ENCODE assay signal across 34 mouse cellular contexts in genomic region chr17:24769146-24769545, GRCm38 (mm10). TPM values are rescaled to one million over a fixed set of nuclear protein-coding genes. Genes with fewer than 3 reads are reported as not detected.
DNase-seq lines count a peak whose midpoint lies in the region; ATAC-seq and TF ChIP-seq lines count a peak whose summit lies in the region.
"Had no signal": no experiment of that assay in that cellular context is flagged by ENCODE, and none has a peak within 500 bp of the region (broad histone marks: within the 10 kb centered on the region; RNA-seq: fewer than 3 reads in every experiment).

No protein-coding gene starts in this region.

- peaks cover 4% of the 10 kb centered on the region; the same call in 1 of the 2 replicates for H3K9me3 ChIP-seq in midbrain, embryonic 11.5 days (ENCODE audit: control insufficient read depth, low read length)
- H3K9me3 ChIP-seq in midbrain, embryonic 13.5 days = 0 out of 2 replicates have a peak, but pooled peaks cover 2% of the 10 kb centered on the region
- peaks cover 5% of the 10 kb centered on the region; the same call in 1 of the 2 replicates for H3K9me3 ChIP-seq in stomach, embryonic 16.5 days (replicated peaks; ENCODE audit: control insufficient read depth, low read length)
- H3K9me3 ChIP-seq: G1E; hindbrain, embryonic 10.5 days; hindbrain, embryonic 15.5 days; limb, embryonic 10.5 days; limb, embryonic 15.5 days; neural tube, embryonic 13.5 days had no signal

- no peak for ATAC-seq in midbrain, embryonic 11.5 days (ENCODE audit: low FRiP score)
- ATAC-seq in midbrain, embryonic 13.5 days = no peak
- ATAC-seq in stomach, embryonic 16.5 days (ENCODE audit: insufficient read depth, low FRiP score) = peak; percentile 64; the same call in 1 of the 2 replicates
- ATAC-seq: forebrain, embryonic 16.5 days; inflammation-experienced regulatory T-cells, adult 6 months had no signal

- no peaks in the 10 kb centered on the region for H3K27me3 ChIP-seq in midbrain, embryonic 11.5 days (ENCODE audit: control insufficient read depth, insufficient read depth, low read length)
- H3K27me3 ChIP-seq in midbrain, embryonic 13.5 days = peaks cover 6% of the 10 kb centered on the region; the same call in 1 of the 2 replicates
- no peaks in the 10 kb centered on the region for H3K27me3 ChIP-seq in stomach, embryonic 16.5 days (ENCODE audit: control insufficient read depth, insufficient read depth, low read length)
- H3K27me3 ChIP-seq: hindbrain, embryonic 15.5 days; limb, embryonic 15.5 days had no signal

- peak; percentile 34 to 40 for DNase-seq in lung, adult 18-20 months
- no peak for DNase-seq in lung, postnatal 14 days
- peak; percentile 56 for DNase-seq in midbrain, embryonic 11.5 days (ENCODE audit: low spot score, missing footprints)
- peak; percentile 5 for DNase-seq in brain, embryonic 14.5 days (ENCODE audit: low read depth)
- no peak for DNase-seq in adrenal gland, postnatal 14 days
- DNase-seq: adrenal gland, adult 8-10 months; cerebellum, adult 2 months; cerebellum, postnatal 14 days; gastrocnemius, adult 2 months; heart, postnatal 10 days; kidney, adult 11 months; kidney, postnatal 14 days; layer of hippocampus, adult 9-11 months; liver, embryonic 13.5 days; right cerebral cortex, postnatal 4 days; thymus, postnatal 14 days had no signal

- H3K27ac ChIP-seq in midbrain, embryonic 11.5 days (ENCODE audit: low read depth, low read length) = no peak overlapping the region
- no peak overlapping the region for H3K27ac ChIP-seq in midbrain, embryonic 13.5 days
- 0 out of 2 replicates have a peak overlapping the region, but pooled peaks have one; percentile 13 for H3K27ac ChIP-seq in stomach, embryonic 16.5 days (ENCODE audit: low read length)
- H3K27ac ChIP-seq: gastrocnemius, adult 2 months; heart, embryonic 13.5 days; hindbrain, embryonic 15.5 days; limb, embryonic 15.5 days; liver, embryonic 13.5 days; neural tube, embryonic 13.5 days had no signal

- no peaks in the 10 kb centered on the region for H3K4me1 ChIP-seq in midbrain, embryonic 11.5 days (ENCODE audit: control insufficient read depth, insufficient read depth, low read length)
- no peaks in the 10 kb centered on the region for H3K4me1 ChIP-seq in midbrain, embryonic 13.5 days (replicated peaks)
- H3K4me1 ChIP-seq in stomach, embryonic 16.5 days (ENCODE audit: control insufficient read depth, insufficient read depth, low read length) = peaks cover 4% of the 10 kb centered on the region
- H3K4me1 ChIP-seq: hindbrain, embryonic 15.5 days; liver, embryonic 13.5 days; neural tube, embryonic 13.5 days had no signal

- no peak overlapping the region for H3K9ac ChIP-seq in midbrain, embryonic 11.5 days (ENCODE audit: low read length)
- no peak overlapping the region for H3K9ac ChIP-seq in midbrain, embryonic 13.5 days (replicated peaks)
- no peak overlapping the region for H3K9ac ChIP-seq in stomach, embryonic 16.5 days (ENCODE audit: low read length)
- H3K9ac ChIP-seq: heart, embryonic 13.5 days; hindbrain, embryonic 15.5 days; limb, embryonic 15.5 days; liver, embryonic 13.5 days; neural tube, embryonic 13.5 days had no signal

- WGBS in midbrain, embryonic 11.5 days = 54% methylated on average over 3 of the region's 3 CpGs
- WGBS in midbrain, embryonic 13.5 days = 46% methylated on average over 3 of the region's 3 CpGs
- 27% methylated on average over 3 of the region's 3 CpGs for WGBS in stomach, embryonic 16.5 days

- H3K4me2 ChIP-seq in midbrain, embryonic 11.5 days = no peak overlapping the region
- H3K4me2 ChIP-seq in midbrain, embryonic 13.5 days (replicated peaks) = no peak overlapping the region
- H3K4me2 ChIP-seq in stomach, embryonic 16.5 days (ENCODE audit: low read depth, low read length) = no peak overlapping the region
- H3K4me2 ChIP-seq: heart, embryonic 13.5 days; hindbrain, embryonic 15.5 days; limb, embryonic 15.5 days; liver, embryonic 13.5 days; neural tube, embryonic 13.5 days had no signal

- no peak for TF ChIP-seq POLR2A in brain, embryonic 14.5 days (IDR thresholded peaks at IDR 0.05; ENCODE audit: borderline replicate concordance, extremely low read depth, insufficient read depth, insufficient read length, poor library complexity, severe bottlenecking)

- no peak for TF ChIP-seq CTCF in brain, embryonic 14.5 days (IDR thresholded peaks at IDR 0.05; ENCODE audit: borderline replicate concordance, extremely low read depth, insufficient read depth, insufficient read length)

- no peak overlapping the region for H3K4me3 ChIP-seq in midbrain, embryonic 11.5 days (ENCODE audit: low read depth, low read length)
- no peak overlapping the region for H3K4me3 ChIP-seq in midbrain, embryonic 13.5 days (replicated peaks)
- H3K4me3 ChIP-seq in stomach, embryonic 16.5 days (replicated peaks; ENCODE audit: low read length) = no peak overlapping the region
- H3K4me3 ChIP-seq: gastrocnemius, adult 2 months; heart, embryonic 13.5 days; hindbrain, embryonic 10.5 days; hindbrain, embryonic 15.5 days; limb, embryonic 10.5 days; limb, embryonic 15.5 days; liver, embryonic 13.5 days; neural tube, embryonic 13.5 days had no signal

- H3K36me3 ChIP-seq in midbrain, embryonic 11.5 days (ENCODE audit: control insufficient read depth, insufficient read depth, low read length) = no peaks in the 10 kb centered on the region
- no peaks in the 10 kb centered on the region for H3K36me3 ChIP-seq in midbrain, embryonic 13.5 days
- H3K36me3 ChIP-seq in stomach, embryonic 16.5 days (ENCODE audit: control insufficient read depth, insufficient read depth, low read length) = no peaks in the 10 kb centered on the region
- H3K36me3 ChIP-seq: G1E; heart, embryonic 13.5 days; hindbrain, embryonic 10.5 days; hindbrain, embryonic 15.5 days; limb, embryonic 10.5 days; limb, embryonic 15.5 days; liver, embryonic 13.5 days; neural tube, embryonic 13.5 days had no signal

RNA-seq across cellular contexts. Expression of gene Hs3st6, which starts 16.4 kb away (rescaled TPM):
- 0.18 and 0.23 TPM in 2 replicates for polyA plus RNA-seq in midbrain, embryonic 11.5 days (2014; fragmentation: Nextera tagmentation; extraction: Ambion mirVana)
- polyA plus RNA-seq in midbrain, embryonic 13.5 days (2015; fragmentation: Nextera tagmentation; extraction: Ambion mirVana) = 0.13 and 0.22 TPM in 2 replicates
- polyA plus RNA-seq in brain, embryonic 14.5 days (2012; rRNA removed) = 0.69 and 0.88 TPM in 2 replicates
- 0.81 and 1.0 TPM in 2 replicates for polyA plus RNA-seq in stomach, embryonic 16.5 days (2015; fragmentation: Nextera tagmentation; extraction: Ambion mirVana)
- total RNA-seq in adrenal gland, postnatal 14 days (2021) = 2.0 and 2.4 TPM in 2 replicates
- total RNA-seq: G1E; gastrocnemius, adult 2 months; gastrocnemius, postnatal 4 days; heart, adult 8-10 months; heart, postnatal 10 days had no signal
- polyA plus RNA-seq: C2C12; forebrain, embryonic 16.5 days; G1E; inflammation-experienced regulatory T-cells, adult 6 months; liver, embryonic 13.5 days had no signal

RNA-seq across cellular contexts. Expression of gene Msrb1, which starts 32.7 kb away (rescaled TPM):
- polyA plus RNA-seq in midbrain, embryonic 11.5 days (2014; fragmentation: Nextera tagmentation; extraction: Ambion mirVana) = 19.2 and 23.0 TPM in 2 replicates
- polyA plus RNA-seq in midbrain, embryonic 13.5 days (2015; fragmentation: Nextera tagmentation; extraction: Ambion mirVana) = 18.0 and 19.6 TPM in 2 replicates
- polyA plus RNA-seq in brain, embryonic 14.5 days (2012; rRNA removed) = 28.0 and 31.5 TPM in 2 replicates
- 40.3 and 45.5 TPM in 2 replicates for polyA plus RNA-seq in stomach, embryonic 16.5 days (2015; fragmentation: Nextera tagmentation; extraction: Ambion mirVana)
- 73.2 and 98.3 TPM in 2 replicates for total RNA-seq in adrenal gland, postnatal 14 days (2021)

RNA-seq across cellular contexts. Expression of gene Meiob, which starts 34.9 kb away (rescaled TPM):
- not detected in 2 replicates for polyA plus RNA-seq in midbrain, embryonic 11.5 days (2014; fragmentation: Nextera tagmentation; extraction: Ambion mirVana)
- polyA plus RNA-seq in midbrain, embryonic 13.5 days (2015; fragmentation: Nextera tagmentation; extraction: Ambion mirVana) = not detected in 2 replicates
- polyA plus RNA-seq in brain, embryonic 14.5 days (2012; rRNA removed) = not detected in 2 replicates
- 0.10 TPM in 1 of 2 replicates, not detected in the other for polyA plus RNA-seq in stomach, embryonic 16.5 days (2015; fragmentation: Nextera tagmentation; extraction: Ambion mirVana)
- total RNA-seq in adrenal gland, postnatal 14 days (2021) = 0.67 and 0.71 TPM in 2 replicates
- total RNA-seq: gastrocnemius, adult 2 months; gastrocnemius, postnatal 4 days; heart, postnatal 10 days; left cerebral cortex, postnatal 10 days had no signal
- polyA plus RNA-seq: C2C12; cerebellum, adult 2 months; cortical plate, adult 2 months; forebrain, embryonic 16.5 days; heart, embryonic 13.5 days; hindbrain, embryonic 10.5 days; hindbrain, embryonic 15.5 days; inflammation-experienced regulatory T-cells, adult 6 months; kidney, embryonic 14.5 days; limb, embryonic 10.5 days; limb, embryonic 15.5 days; neural tube, embryonic 13.5 days; spleen, adult 2 months had no signal

RNA-seq across cellular contexts. Expression of gene Rpl3l, which starts 41.5 kb away (rescaled TPM):
- polyA plus RNA-seq in midbrain, embryonic 11.5 days (2014; fragmentation: Nextera tagmentation; extraction: Ambion mirVana) = not detected in 2 replicates
- polyA plus RNA-seq in midbrain, embryonic 13.5 days (2015; fragmentation: Nextera tagmentation; extraction: Ambion mirVana) = not detected in 2 replicates
- polyA plus RNA-seq in brain, embryonic 14.5 days (2012; rRNA removed) = 0.05 and 0.08 TPM in 2 replicates
- 0.25 and 0.57 TPM in 2 replicates for polyA plus RNA-seq in stomach, embryonic 16.5 days (2015; fragmentation: Nextera tagmentation; extraction: Ambion mirVana)
- 0.53 TPM in 1 of 2 replicates, not detected in the other for total RNA-seq in adrenal gland, postnatal 14 days (2021)
- total RNA-seq: G1E had no signal
- polyA plus RNA-seq: forebrain, embryonic 16.5 days; G1E; hindbrain, embryonic 10.5 days; hindbrain, embryonic 15.5 days; inflammation-experienced regulatory T-cells, adult 6 months; kidney, embryonic 14.5 days; limb, embryonic 10.5 days; limb, embryonic 15.5 days; liver, embryonic 13.5 days; neural tube, embryonic 13.5 days; spleen, adult 2 months had no signal

RNA-seq across cellular contexts. Expression of gene Ndufb10, which starts 44.9 kb away (rescaled TPM):
- 198 and 210 TPM in 2 replicates for polyA plus RNA-seq in midbrain, embryonic 11.5 days (2014; fragmentation: Nextera tagmentation; extraction: Ambion mirVana)
- 257 and 260 TPM in 2 replicates for polyA plus RNA-seq in midbrain, embryonic 13.5 days (2015; fragmentation: Nextera tagmentation; extraction: Ambion mirVana)
- 245 and 253 TPM in 2 replicates for polyA plus RNA-seq in brain, embryonic 14.5 days (2012; rRNA removed)
- polyA plus RNA-seq in stomach, embryonic 16.5 days (2015; fragmentation: Nextera tagmentation; extraction: Ambion mirVana) = 225 and 246 TPM in 2 replicates
- total RNA-seq in adrenal gland, postnatal 14 days (2021) = 418 and 458 TPM in 2 replicates

Comparison
In these comparisons a context has a peak if more than half of its experiments do, and no peak if none do; other contexts are left out.
1. DNase-seq: peak in lung, adult 18-20 months (2 of 2), midbrain, embryonic 11.5 days (single experiment) and brain, embryonic 14.5 days (single experiment); none in lung, postnatal 14 days (single experiment) and adrenal gland, postnatal 14 days (single experiment).